Mouse (Mus musculus) spleen, adult 2 months (tissue): ENCODE measurements around the gene Ppox. TPM values are rescaled to one million over a fixed set of nuclear protein-coding genes. Genes with fewer than 3 reads are reported as not detected.

Experiments used
- DNase-seq, 2 experiments: peaks; one replicate each; pipeline versions ENCODE4 v3.0.0 to v3.0.0-alpha.2; 2012 to 2021; ENCODE audit warnings: low spot score in 2 of 2, low read depth in 1 of 2
- H3K27ac ChIP-seq: fragments of 200-500 bp; 2 replicates; pipeline ENCODE4 v1.5.1; 2012; ENCODE audit warnings: low read length, inconsistent platforms; ENCODE audit not compliant: insufficient read depth
- H3K27me3 ChIP-seq: fragments of 200-500 bp; 2 replicates; pipeline ENCODE4 v1.6.1; 2012; ENCODE audit warnings: mild to moderate bottlenecking, moderate library complexity, low read length, inconsistent platforms; ENCODE audit not compliant: control insufficient read depth, insufficient read depth
- H3K36me3 ChIP-seq: fragments of 200-500 bp; 2 replicates; pipeline ENCODE4 v1.6.1; 2012; ENCODE audit warnings: mild to moderate bottlenecking, low read length, inconsistent platforms; ENCODE audit not compliant: control insufficient read depth, insufficient read depth
- H3K4me1 ChIP-seq: fragments of 200-500 bp; 2 replicates; pipeline ENCODE4 v1.6.1; 2011; ENCODE audit warnings: inconsistent platforms; ENCODE audit not compliant: control insufficient read depth, insufficient read depth, insufficient read length
- H3K4me3 ChIP-seq: fragments of 200-500 bp; 2 replicates; pipeline ENCODE4 v1.5.1; 2011; ENCODE audit warnings: mild to moderate bottlenecking, inconsistent platforms; ENCODE audit not compliant: insufficient read depth, insufficient read length; ENCODE audit errors: extremely low read depth
- CTCF ChIP-seq: fragments of 200-500 bp; IDR thresholded peaks from 2 replicates; pipeline ENCODE4 v1.5.1; 2011; ENCODE audit warnings: mild to moderate bottlenecking, inconsistent platforms; ENCODE audit not compliant: insufficient read depth, insufficient read length, insufficient replicate concordance; ENCODE audit errors: extremely low read depth
- POLR2A ChIP-seq: fragments of 200-500 bp; IDR thresholded peaks from 2 replicates; pipeline ENCODE4 v1.6.1; 2011; ENCODE audit warnings: low read depth, low read length, inconsistent platforms
- WGBS: fragments of 180-500 bp; shearing (Covaris S2); methylation state at CpG from one replicate; pipeline ENCODE4 v1.1.7; 2018; 5-methylcytosine and 5-hydroxymethylcytosine counted together
- polyA plus RNA-seq: library from polyadenylated mRNA; depleted of rRNA; stranded (reverse); fragments of >200 nt; gene quantifications from 2 replicates; pipeline ENCODE4 v1.2.3, GENCODE M21; 2012

The Ppox gene
- polyA plus RNA-seq, 1 experiment, result 64.6 TPM

GRCm38 (mm10) chr1:171286517-171286916, 5.5 kb upstream of the Ppox start:
- no peak overlapping the region for H3K27ac ChIP-seq
- no peak overlapping the region for H3K4me3 ChIP-seq
- WGBS, result 94% methylated on average over 19 of the region's 19 CpGs

DNA sequence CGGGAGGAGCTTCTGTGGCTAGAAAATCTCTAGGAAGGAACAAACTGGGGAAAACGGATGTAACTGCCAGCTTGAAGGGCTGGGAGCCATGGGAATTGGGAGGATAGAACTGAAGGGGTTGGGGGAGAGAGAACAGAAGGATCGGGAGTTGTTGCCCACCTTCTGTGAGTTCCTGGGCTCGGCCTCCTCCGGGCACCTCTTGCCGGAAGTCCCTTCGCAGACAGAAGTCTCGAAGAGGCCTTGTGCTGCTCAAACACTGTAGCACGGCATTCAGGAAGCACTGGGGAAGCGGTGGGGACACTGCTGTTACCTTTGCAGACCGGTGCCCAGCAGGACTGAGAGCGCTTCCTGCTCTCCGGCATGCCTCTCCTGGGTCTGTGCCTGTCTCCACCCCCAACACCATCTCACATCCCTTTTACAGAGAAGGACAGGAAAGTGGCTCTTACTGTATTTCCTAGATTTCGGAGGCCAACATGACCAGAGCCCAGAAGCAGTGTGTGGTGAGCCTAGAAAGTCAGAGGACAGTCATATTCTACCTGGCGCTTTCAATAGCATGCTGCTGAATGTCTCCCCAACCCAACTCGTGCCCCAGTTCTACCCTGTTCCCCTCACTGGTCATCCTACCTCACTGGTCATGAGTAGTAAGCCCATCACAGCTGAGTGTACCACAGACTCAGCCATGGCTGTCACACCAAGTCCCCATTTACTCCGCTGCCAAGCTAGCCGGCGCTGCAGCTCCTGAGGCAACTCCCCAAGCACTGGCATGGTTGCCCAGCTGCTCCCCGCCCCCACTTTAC, 4.3 kb upstream of the Ppox start:
- 76% methylated on average over 20 of the region's 20 CpGs for WGBS
- peak overlapping the region; percentile 6; the same call in 1 of the 2 replicates for H3K27ac ChIP-seq
- peaks cover 3% of the 10 kb centered on the region for H3K36me3 ChIP-seq
- peaks cover 8% of the 10 kb centered on the region for H3K4me1 ChIP-seq
- TF ChIP-seq CTCF (no peak), POLR2A (no peak)
- H3K27me3 ChIP-seq, result no peaks in the 10 kb centered on the region
- DNase-seq, result no peak
- no peak overlapping the region for H3K4me3 ChIP-seq

More at GRCm38 (mm10) chr1:171286517-171286916, 5.5 kb upstream of the Ppox start:
- H3K27me3 ChIP-seq, result no peaks in the 10 kb centered on the region
- peaks cover 7% of the 10 kb centered on the region for H3K4me1 ChIP-seq
- H3K36me3 ChIP-seq, result peaks cover 3% of the 10 kb centered on the region
- no peak for DNase-seq
- no peak for TF ChIP-seq CTCF
- no peak for TF ChIP-seq POLR2A

GRCm38 (mm10) chr1:171284491-171284890, 3.5 kb upstream of the Ppox start:
- H3K36me3 ChIP-seq, result peaks cover 3% of the 10 kb centered on the region
- WGBS, result 87% methylated on average over 15 of the region's 15 CpGs
- no peak for TF ChIP-seq POLR2A
- TF ChIP-seq CTCF, result no peak
- no peaks in the 10 kb centered on the region for H3K27me3 ChIP-seq
- H3K27ac ChIP-seq, result no peak overlapping the region
- H3K4me1 ChIP-seq, result peaks cover 12% of the 10 kb centered on the region
- DNase-seq, result no peak
- H3K4me3 ChIP-seq, result no peak overlapping the region

- TF ChIP-seq CTCF (no peak), POLR2A (no peak)
- peak overlapping the region; percentile 11; the same call in 1 of the 2 replicates for H3K27ac ChIP-seq
- whole genome bisulfite sequencing, result 87% methylated on average over 18 of the region's 18 CpGs
- H3K27me3 ChIP-seq, result no peaks in the 10 kb centered on the region
- DNase-seq, result no peak
- H3K4me1 ChIP-seq, result peaks cover 12% of the 10 kb centered on the region
- H3K36me3 ChIP-seq, result no peaks in the 10 kb centered on the region; the same call in none of the 2 replicates
- no peak overlapping the region for H3K4me3 ChIP-seq
Observed at GRCm38 (mm10) chr1:171283188-171284160, 2.5 kb upstream of the Ppox start.

DNA sequence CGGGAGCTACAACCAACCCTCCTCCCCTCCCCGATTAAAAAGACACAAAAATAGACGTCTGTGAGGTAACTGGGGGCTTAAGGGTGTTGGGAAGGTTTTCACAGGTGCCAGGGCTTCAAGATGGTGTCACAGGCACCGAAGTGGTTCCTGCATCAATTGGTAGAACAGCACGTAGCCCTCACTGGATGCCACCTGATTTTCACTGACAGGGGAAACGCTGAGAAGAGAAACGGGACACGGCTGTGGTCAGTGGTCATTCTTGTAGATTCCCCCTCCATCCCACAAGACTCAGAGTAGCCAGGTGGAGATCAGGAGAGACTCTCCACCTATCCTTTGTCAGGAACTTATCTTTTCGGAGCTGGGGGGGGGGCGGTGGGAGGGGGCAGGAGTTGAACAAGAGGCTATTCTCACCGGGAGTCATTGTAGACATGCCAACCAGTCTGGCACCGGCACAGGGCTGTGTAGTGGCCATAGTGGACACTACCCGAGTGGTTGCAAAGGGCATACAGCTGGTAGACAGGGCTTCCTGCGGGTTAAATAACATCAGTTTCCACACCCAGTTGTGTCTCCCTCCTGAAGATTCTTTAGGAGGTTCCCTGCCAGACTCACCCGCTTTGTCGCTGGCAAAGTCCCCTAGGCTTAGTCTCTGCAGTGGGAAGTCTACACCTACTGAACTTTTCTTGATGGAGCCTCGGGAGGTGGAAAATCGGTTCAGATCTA, 1.3 kb upstream of the Ppox start:
- Histone ChIP-seq H3K27ac (no peak overlapping the region), H3K4me3 (no peak overlapping the region), H3K36me3 (peaks cover 5% of the 10 kb centered on the region), H3K27me3 (no peaks in the 10 kb centered on the region), H3K4me1 (peaks cover 9% of the 10 kb centered on the region)
- no peak for DNase-seq
- 83% methylated on average over 18 of the region's 18 CpGs for WGBS
- TF ChIP-seq CTCF (no peak), POLR2A (no peak)

GRCm38 (mm10) chr1:171281528-171281923, 540 bp upstream of the Ppox start:
- H3K27me3 ChIP-seq, result no peaks in the 10 kb centered on the region
- peak overlapping the region; percentile 86 for H3K27ac ChIP-seq
- H3K4me1 ChIP-seq, result peaks cover 7% of the 10 kb centered on the region
- peaks cover 12% of the 10 kb centered on the region for H3K36me3 ChIP-seq
- peak; percentile 50 to 63 for DNase-seq
- WGBS, result 3% methylated on average over 10 of the region's 10 CpGs
- TF ChIP-seq POLR2A (no peak), CTCF (peak; percentile 55; the same call in 1 of the 2 replicates)
- peak overlapping the region; percentile 72 for H3K4me3 ChIP-seq
